Mouse (Mus musculus): ENCODE data around the gene Epo. TPM values are rescaled to one million over a fixed set of nuclear protein-coding genes. Genes with fewer than 3 reads are reported as not detected.

Epo gene
- polyA plus RNA-seq, 1 experiment from 2014 or later: not detected

- WGBS: 54% methylated on average over 5 of the region's 5 CpGs
- Histone ChIP-seq H3K4me3 (ENCODE audit: control insufficient read depth in 1 of 2, insufficient read depth in 1 of 2, low read depth in 1 of 2, low read length in 2 of 2) (no peak overlapping the region), H3K4me2 (ENCODE audit: low read length) (no peak overlapping the region), H3K4me1 (ENCODE audit: control insufficient read depth in 2 of 2, insufficient read depth in 2 of 2, low read length in 2 of 2) (no peaks in the 10 kb centered on the region), H3K27ac (replicated peaks in 1 of 2; ENCODE audit: control insufficient read depth in 1 of 2, insufficient read depth in 1 of 2, low read depth in 2 of 2, low read length in 2 of 2) (peak overlapping the region in 1 of 2 experiments; percentile 41; a peak in 2 of 4 replicates), H3K27me3 (ENCODE audit: control insufficient read depth, insufficient read depth, low read length) (no peaks in the 10 kb centered on the region), H3K9me3 (ENCODE audit: control insufficient read depth, low read length) (no peaks in the 10 kb centered on the region), H3K36me3 (ENCODE audit: control insufficient read depth, insufficient read depth, low read length) (no peaks in the 10 kb centered on the region), H3K9ac (ENCODE audit: low read length) (no peak overlapping the region)
- ATAC-seq (ENCODE audit: insufficient number of reproducible peaks, insufficient read depth, low FRiP score, low read depth): peak; percentile 54
Measured at GRCm38 (mm10) chr5:137472252-137472904, 60.7 kb downstream of the Epo start.

GRCm38 (mm10) chr5:137466946-137467345 is 66.1 kb downstream of the Epo start:
- no peak for ATAC-seq (ENCODE audit: insufficient number of reproducible peaks, insufficient read depth, low FRiP score, low read depth)

GRCm38 (mm10) chr5:137465049-137465448 is 68.0 kb downstream of the Epo start:
- Histone ChIP-seq H3K36me3 (ENCODE audit: control insufficient read depth, insufficient read depth, low read length) (no peaks in the 10 kb centered on the region), H3K27me3 (ENCODE audit: control insufficient read depth, insufficient read depth, low read length) (no peaks in the 10 kb centered on the region), H3K9ac (ENCODE audit: low read length) (no peak overlapping the region), H3K4me1 (ENCODE audit: control insufficient read depth in 2 of 2, insufficient read depth in 2 of 2, low read length in 2 of 2) (no peaks in the 10 kb centered on the region), H3K4me2 (ENCODE audit: low read length) (no peak overlapping the region), H3K27ac (replicated peaks in 1 of 2; ENCODE audit: control insufficient read depth in 1 of 2, insufficient read depth in 1 of 2, low read depth in 2 of 2, low read length in 2 of 2) (no peak overlapping the region), H3K9me3 (ENCODE audit: control insufficient read depth, low read length) (no peaks in the 10 kb centered on the region), H3K4me3 (ENCODE audit: control insufficient read depth in 1 of 2, insufficient read depth in 1 of 2, low read depth in 1 of 2, low read length in 2 of 2) (no peak overlapping the region)
- ATAC-seq (ENCODE audit: insufficient number of reproducible peaks, insufficient read depth, low FRiP score, low read depth): no peak
- 45% methylated on average over 3 of the region's 3 CpGs for WGBS

More at GRCm38 (mm10) chr5:137466946-137467345, 66.1 kb downstream of the Epo start:
- Histone ChIP-seq H3K27me3 (ENCODE audit: control insufficient read depth, insufficient read depth, low read length) (no peaks in the 10 kb centered on the region), H3K9ac (ENCODE audit: low read length) (no peak overlapping the region), H3K4me3 (ENCODE audit: control insufficient read depth in 1 of 2, insufficient read depth in 1 of 2, low read depth in 1 of 2, low read length in 2 of 2) (no peak overlapping the region), H3K27ac (replicated peaks in 1 of 2; ENCODE audit: control insufficient read depth in 1 of 2, insufficient read depth in 1 of 2, low read depth in 2 of 2, low read length in 2 of 2) (no peak overlapping the region), H3K9me3 (ENCODE audit: control insufficient read depth, low read length) (no peaks in the 10 kb centered on the region), H3K4me2 (ENCODE audit: low read length) (no peak overlapping the region), H3K4me1 (ENCODE audit: control insufficient read depth in 2 of 2, insufficient read depth in 2 of 2, low read length in 2 of 2) (no peaks in the 10 kb centered on the region), H3K36me3 (ENCODE audit: control insufficient read depth, insufficient read depth, low read length) (no peaks in the 10 kb centered on the region)
- 86% methylated on average over 6 of the region's 6 CpGs for WGBS

- WGBS: 62% methylated on average over 7 of the region's 7 CpGs
- Histone ChIP-seq H3K27ac (replicated peaks in 1 of 2; ENCODE audit: control insufficient read depth in 1 of 2, insufficient read depth in 1 of 2, low read depth in 2 of 2, low read length in 2 of 2) (no peak overlapping the region), H3K9ac (ENCODE audit: low read length) (no peak overlapping the region), H3K4me3 (ENCODE audit: control insufficient read depth in 1 of 2, insufficient read depth in 1 of 2, low read depth in 1 of 2, low read length in 2 of 2) (no peak overlapping the region), H3K27me3 (ENCODE audit: control insufficient read depth, insufficient read depth, low read length) (no peaks in the 10 kb centered on the region), H3K4me2 (ENCODE audit: low read length) (no peak overlapping the region), H3K36me3 (ENCODE audit: control insufficient read depth, insufficient read depth, low read length) (no peaks in the 10 kb centered on the region), H3K4me1 (ENCODE audit: control insufficient read depth in 2 of 2, insufficient read depth in 2 of 2, low read length in 2 of 2) (no peaks in the 10 kb centered on the region), H3K9me3 (ENCODE audit: control insufficient read depth, low read length) (no peaks in the 10 kb centered on the region)
- ATAC-seq (ENCODE audit: insufficient number of reproducible peaks, insufficient read depth, low FRiP score, low read depth): no peak
Measured at GRCm38 (mm10) chr5:137455866-137456591, 77.0 kb downstream of the Epo start.

GRCm38 (mm10) chr5:137455206-137455605 is 77.8 kb downstream of the Epo start:
- WGBS: 70% methylated on average over 6 of the region's 6 CpGs

GRCm38 (mm10) chr5:137445536-137445935 is 87.5 kb downstream of the Epo start:
- H3K27me3 ChIP-seq (ENCODE audit: control insufficient read depth, insufficient read depth, low read length): no peaks in the 10 kb centered on the region
- H3K4me2 ChIP-seq (ENCODE audit: low read length): no peak overlapping the region
- no peaks in the 10 kb centered on the region for H3K36me3 ChIP-seq (ENCODE audit: control insufficient read depth, insufficient read depth, low read length)
- H3K4me3 ChIP-seq (ENCODE audit: control insufficient read depth in 1 of 2, insufficient read depth in 1 of 2, low read depth in 1 of 2, low read length in 2 of 2): no peak overlapping the region
- H3K4me1 ChIP-seq (ENCODE audit: control insufficient read depth in 2 of 2, insufficient read depth in 2 of 2, low read length in 2 of 2): no peaks in the 10 kb centered on the region
- ATAC-seq (ENCODE audit: insufficient number of reproducible peaks, insufficient read depth, low FRiP score, low read depth): no peak
- H3K27ac ChIP-seq (replicated peaks in 1 of 2; ENCODE audit: control insufficient read depth in 1 of 2, insufficient read depth in 1 of 2, low read depth in 2 of 2, low read length in 2 of 2): no peak overlapping the region
- no peak overlapping the region for H3K9ac ChIP-seq (ENCODE audit: low read length)
- no peaks in the 10 kb centered on the region for H3K9me3 ChIP-seq (ENCODE audit: control insufficient read depth, low read length)

More at GRCm38 (mm10) chr5:137455206-137455605, 77.8 kb downstream of the Epo start:
- Histone ChIP-seq H3K27ac (replicated peaks in 1 of 2; ENCODE audit: control insufficient read depth in 1 of 2, insufficient read depth in 1 of 2, low read depth in 2 of 2, low read length in 2 of 2) (no peak overlapping the region), H3K9ac (ENCODE audit: low read length) (no peak overlapping the region), H3K9me3 (ENCODE audit: control insufficient read depth, low read length) (no peaks in the 10 kb centered on the region), H3K4me2 (ENCODE audit: low read length) (no peak overlapping the region), H3K27me3 (ENCODE audit: control insufficient read depth, insufficient read depth, low read length) (no peaks in the 10 kb centered on the region), H3K4me1 (ENCODE audit: control insufficient read depth in 2 of 2, insufficient read depth in 2 of 2, low read length in 2 of 2) (no peaks in the 10 kb centered on the region), H3K36me3 (ENCODE audit: control insufficient read depth, insufficient read depth, low read length) (no peaks in the 10 kb centered on the region), H3K4me3 (ENCODE audit: control insufficient read depth in 1 of 2, insufficient read depth in 1 of 2, low read depth in 1 of 2, low read length in 2 of 2) (no peak overlapping the region)
- no peak for ATAC-seq (ENCODE audit: insufficient number of reproducible peaks, insufficient read depth, low FRiP score, low read depth)

- Histone ChIP-seq H3K4me3 (ENCODE audit: control insufficient read depth in 1 of 2, insufficient read depth in 1 of 2, low read depth in 1 of 2, low read length in 2 of 2) (no peak overlapping the region), H3K9ac (ENCODE audit: low read length) (no peak overlapping the region), H3K27ac (replicated peaks in 1 of 2; ENCODE audit: control insufficient read depth in 1 of 2, insufficient read depth in 1 of 2, low read depth in 2 of 2, low read length in 2 of 2) (no peak overlapping the region), H3K4me1 (ENCODE audit: control insufficient read depth in 2 of 2, insufficient read depth in 2 of 2, low read length in 2 of 2) (no peaks in the 10 kb centered on the region), H3K27me3 (ENCODE audit: control insufficient read depth, insufficient read depth, low read length) (no peaks in the 10 kb centered on the region), H3K36me3 (ENCODE audit: control insufficient read depth, insufficient read depth, low read length) (no peaks in the 10 kb centered on the region), H3K4me2 (ENCODE audit: low read length) (no peak overlapping the region), H3K9me3 (ENCODE audit: control insufficient read depth, low read length) (no peaks in the 10 kb centered on the region)
- 81% methylated on average over 11 of the region's 11 CpGs for WGBS
- no peak for ATAC-seq (ENCODE audit: insufficient number of reproducible peaks, insufficient read depth, low FRiP score, low read depth)
Measured at GRCm38 (mm10) chr5:137440216-137440855, 92.7 kb downstream of the Epo start.

Data from heart, embryonic 14.5 days (tissue).